Mouse (Mus musculus) frontal cortex, postnatal 36 days (tissue): Measurements from ENCODE around the gene Tpst2.
A peak's percentile ranks its signal among the peaks of the same experiment; 100 is the strongest.

ENCODE experiments used
- DNase-seq, 2 experiments: peaks; one replicate each; pipeline ENCODE4 v3.0.0; 2022; ENCODE audit warnings: low spot score in 2 of 2

Gene Tpst2

GRCm38 (mm10) chr5:112276267-112276873 lies at the start of gene Tpst2:
Tpst2 (plus strand) TSS chr5:112276691.
- peak; percentile 99 to 100 for DNase-seq

DNA sequence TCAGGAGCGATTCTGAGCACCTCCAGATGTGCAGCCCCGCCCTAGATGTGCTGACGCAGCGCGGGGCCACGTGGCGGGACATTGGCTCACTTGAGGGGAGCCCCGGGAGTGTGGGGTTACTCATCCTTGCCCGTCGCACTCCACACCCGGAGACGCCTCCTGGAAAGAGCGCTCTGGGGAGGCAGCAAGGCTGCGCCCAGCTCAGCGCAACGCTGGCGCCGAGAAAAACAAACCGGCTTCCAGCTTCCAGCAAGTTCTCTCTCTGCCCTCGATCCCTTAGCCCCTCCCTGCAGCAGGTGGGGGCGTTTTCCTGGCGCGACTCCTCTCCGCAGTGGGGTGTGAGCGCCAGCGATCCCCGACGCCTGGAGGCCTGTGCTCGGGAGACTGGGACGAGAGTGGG lies 49.1 kb upstream of the Tpst2 start:
- peak; percentile 69 to 76 for DNase-seq

DNA sequence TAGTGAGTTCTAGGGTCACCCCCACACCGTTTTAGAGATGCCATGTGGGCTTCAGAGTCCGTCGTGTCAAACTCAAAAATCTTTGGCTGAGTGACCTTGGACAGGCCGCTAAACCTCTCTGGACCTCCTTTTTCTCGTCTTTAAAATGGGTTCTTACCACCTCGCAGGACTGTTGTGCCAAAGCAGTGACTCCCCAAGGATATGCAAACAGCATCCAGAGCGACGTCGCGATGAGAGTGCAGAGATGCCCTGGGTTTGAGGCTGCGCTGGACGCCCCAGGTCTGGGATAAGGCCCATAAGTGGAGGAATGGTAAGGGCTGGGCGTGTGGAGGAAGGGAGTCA lies 48.6 kb upstream of the Tpst2 start:
- DNase-seq = no peak

GRCm38 (mm10) chr5:112228240-112229076 lies 48.0 kb upstream of the Tpst2 start:
- DNase-seq = peak; percentile 75 to 81

DNA sequence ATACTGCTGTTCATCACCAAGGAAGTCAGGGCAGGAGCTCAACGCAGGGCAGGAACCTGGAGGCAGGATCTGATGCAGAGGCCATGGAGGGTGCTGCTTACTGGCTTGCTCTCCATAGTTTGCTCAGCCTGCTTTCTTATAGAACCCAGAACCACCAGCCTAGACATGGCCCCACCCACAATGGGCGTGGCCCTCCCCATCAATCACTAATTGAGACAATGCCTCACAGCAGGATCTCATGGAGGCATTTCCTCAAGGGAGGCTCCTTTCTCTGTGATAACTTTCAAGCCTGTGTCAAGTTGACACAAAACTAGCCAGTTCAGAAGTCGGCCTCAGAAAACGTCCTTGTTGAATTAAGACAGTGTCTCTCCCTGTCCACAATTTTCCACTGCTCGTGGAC lies 40.7 kb upstream of the Tpst2 start:
- no peak for DNase-seq

DNA sequence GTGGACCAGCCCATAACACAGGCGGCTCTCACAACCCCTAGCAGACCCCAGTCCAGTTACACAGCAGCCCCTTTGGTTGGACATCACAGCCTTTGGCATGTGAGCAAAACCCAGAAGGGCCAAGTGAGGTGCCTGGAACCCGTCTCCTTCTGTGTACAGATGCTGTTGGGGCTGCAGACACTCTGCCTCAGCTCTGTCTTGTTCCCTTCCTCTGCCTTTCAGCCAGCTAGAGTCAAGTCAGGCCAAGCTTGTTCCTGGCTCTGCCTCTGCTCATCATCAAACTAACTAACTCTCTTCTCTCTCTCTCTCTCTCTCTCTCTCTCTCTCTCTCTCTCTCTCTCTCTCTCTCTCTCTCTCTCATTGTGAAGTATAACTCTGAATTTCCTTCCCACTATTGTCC lies 39.9 kb upstream of the Tpst2 start:
- DNase-seq = no peak

DNA sequence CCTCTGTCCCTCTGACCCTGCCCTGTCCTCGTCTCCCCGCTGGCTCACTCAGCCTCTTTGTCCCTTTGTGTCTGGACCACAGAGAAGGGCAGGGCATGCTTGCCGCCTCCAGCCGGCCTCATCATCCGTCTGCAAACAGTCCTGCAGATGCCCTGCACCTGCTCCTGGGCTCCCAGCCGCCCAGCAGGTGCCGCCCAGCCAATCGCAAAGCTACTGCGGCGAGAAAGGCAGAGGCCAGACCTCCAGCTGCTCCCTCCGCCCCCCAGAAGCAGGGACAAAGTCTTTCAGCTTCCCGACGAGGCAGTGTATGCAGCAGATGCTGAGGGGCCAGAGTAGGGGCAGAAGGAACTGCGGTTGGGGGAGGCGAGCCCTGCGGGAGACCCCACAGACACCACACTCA lies 39.1 kb upstream of the Tpst2 start:
- DNase-seq = no peak

- DNase-seq = no peak
Observed at GRCm38 (mm10) chr5:112237866-112238570, 38.5 kb upstream of the Tpst2 start.

DNA sequence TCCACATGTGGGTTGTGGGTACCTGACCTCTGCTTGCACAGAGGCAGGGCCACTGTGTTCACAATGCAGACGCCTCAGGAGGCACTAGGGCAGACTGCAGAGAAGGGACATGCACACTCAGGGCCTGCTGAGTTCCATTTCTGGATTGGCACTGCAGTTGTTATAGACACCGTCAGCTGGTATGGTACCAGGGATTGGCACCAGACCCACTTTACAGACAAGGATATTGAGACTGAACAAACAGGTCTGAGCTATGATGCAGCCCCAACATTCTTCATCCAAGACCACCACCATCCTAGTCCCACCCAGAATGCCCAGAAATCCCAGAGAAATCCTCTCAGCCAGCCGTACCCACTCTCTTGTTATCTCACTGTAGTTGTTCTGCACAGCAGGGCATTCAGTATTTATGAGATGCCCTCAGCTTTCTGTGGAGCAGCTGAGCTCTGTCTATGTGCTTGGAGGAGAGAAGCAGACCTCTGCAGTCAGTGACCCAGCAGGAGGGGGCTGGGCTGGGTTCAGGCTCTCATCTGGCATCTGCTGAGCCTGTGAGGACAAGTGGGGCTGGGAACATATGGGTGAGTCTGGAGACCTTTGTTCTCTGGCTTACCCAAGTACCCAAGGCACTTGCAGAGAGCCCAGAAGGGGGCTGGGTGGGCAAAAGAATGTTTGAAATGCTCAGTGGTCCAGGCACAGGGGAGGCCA lies 37.6 kb upstream of the Tpst2 start:
- no peak for DNase-seq

DNA sequence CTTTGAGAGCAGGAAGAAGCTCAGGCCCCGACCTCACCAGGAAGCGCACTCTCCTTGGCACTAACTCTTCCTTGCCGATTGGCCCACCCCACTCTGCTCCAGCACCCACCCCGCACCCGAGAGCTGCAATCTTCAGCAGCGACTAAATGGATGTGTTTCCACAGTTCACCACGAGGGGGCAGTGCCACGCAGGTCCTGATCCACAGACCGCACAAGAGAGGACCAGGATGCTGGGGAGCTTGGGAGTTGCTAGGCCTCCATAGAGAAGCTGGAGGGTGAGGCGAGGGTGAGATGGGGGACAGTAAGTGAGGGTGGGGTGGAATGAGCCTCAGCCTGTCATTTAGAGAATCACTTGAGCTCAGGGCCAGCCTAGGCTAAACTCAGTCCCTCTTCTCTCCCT lies 35.7 kb upstream of the Tpst2 start:
- DNase-seq = peak; percentile 92 to 93

DNA sequence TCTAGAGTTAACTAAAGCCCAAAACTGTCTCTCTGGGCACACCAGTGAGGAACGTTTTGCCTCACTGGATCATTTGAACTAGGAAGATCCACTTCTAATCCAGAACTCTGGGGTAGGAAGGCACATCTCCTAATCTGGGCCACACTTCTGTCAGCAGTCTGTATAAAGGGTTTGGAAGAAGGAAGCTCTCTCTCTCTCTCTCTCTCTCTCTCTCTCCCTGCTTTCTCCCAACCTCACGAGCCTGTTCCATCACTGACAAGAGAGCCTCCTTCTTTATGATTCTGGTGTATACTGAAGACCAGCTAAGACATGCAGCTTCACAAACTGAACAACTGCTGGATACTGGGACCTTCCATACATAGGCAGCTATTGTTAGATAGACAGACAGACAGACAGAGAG lies 34.6 kb upstream of the Tpst2 start:
- DNase-seq = no peak

DNA sequence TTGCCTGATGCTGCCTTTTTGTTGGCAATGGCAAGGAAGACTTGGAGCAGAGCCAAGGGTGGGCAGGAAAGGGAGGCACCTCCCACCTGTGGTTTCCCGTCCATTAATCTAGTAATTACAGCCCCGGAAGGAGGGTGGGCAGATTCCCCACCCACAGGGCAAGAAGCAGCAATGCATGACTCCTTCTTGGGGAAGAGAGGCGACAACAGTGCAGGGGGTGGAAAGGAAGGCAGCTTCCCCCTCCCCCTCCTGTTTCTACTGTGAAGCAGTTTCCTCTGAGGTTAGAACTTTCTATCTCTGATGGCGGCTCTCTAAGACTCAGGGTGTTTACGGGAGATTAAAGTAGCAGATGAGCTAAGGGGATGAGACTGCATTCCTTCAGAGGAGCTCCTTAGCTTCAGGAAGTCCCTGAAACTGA lies 34.1 kb upstream of the Tpst2 start:
- DNase-seq = no peak

GRCm38 (mm10) chr5:112243041-112243440 lies 33.5 kb upstream of the Tpst2 start:
- DNase-seq = no peak

DNA sequence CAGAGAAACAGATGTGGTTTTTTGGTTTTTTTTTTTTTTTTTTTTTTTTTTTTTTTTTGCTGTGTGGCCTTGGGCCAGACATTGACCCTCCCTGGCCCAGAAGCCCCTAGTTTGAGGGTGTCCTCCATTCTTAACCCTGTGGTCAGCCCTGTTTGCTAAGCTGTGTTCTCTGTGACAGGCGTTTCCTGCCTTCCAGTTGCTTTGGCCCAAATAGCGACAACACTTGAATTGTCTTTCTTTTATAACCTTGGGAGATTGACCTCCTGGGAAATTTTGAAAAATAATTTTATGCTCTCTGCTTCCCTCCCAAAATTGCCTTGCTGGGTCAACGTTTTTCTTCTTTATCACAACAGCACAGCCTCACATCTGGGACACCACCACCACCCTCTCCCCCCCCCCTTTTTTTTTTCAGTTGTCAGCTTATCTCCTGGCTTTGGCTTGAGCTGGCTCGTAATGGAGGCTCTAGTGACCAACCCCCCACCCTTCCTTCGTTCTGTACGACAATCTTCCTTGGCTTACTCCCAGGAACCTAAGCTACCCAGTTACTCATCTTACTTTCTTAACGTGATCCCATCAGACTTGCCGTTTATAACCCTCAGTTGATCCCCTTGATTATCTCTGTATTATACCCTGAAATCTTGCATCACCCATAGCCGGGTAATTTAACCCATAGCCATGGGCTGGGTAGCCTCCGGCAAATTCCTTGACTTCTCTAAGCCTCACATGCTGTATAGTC lies 32.8 kb upstream of the Tpst2 start:
- DNase-seq = no peak

- DNase-seq = no peak
Observed at GRCm38 (mm10) chr5:112244275-112244562, 32.3 kb upstream of the Tpst2 start.

- DNase-seq = no peak
Observed at GRCm38 (mm10) chr5:112244890-112245615, 31.4 kb upstream of the Tpst2 start.

GRCm38 (mm10) chr5:112247399-112247798 lies 29.1 kb upstream of the Tpst2 start:
- no peak for DNase-seq

- no peak for DNase-seq
Observed at GRCm38 (mm10) chr5:112249106-112249505, 27.4 kb upstream of the Tpst2 start.

DNA sequence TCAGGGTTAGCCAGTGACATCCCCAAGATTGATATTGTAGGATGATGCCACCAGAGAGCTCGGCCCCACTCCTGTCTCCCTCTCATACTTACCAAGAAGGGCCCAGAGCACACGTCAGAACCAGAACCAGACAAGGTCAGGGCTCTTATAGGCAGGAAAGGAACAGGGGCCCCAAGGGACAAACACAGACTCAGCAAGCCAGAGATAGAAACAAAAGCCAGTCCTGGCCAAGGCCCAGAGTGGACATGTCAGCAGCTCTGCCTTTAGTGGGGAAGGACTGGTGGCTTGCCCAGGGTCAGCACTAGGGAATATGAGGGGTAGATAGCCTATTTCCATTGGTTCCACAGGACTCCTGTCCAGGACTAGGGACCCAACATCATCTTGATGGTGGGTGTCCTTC lies 24.1 kb upstream of the Tpst2 start, which contains the start of gene Cryba4:
Gene Cryba4, minus strand, starts transcription at position 119 of the 400 bp plus-strand sequence.
- DNase-seq = no peak

DNA sequence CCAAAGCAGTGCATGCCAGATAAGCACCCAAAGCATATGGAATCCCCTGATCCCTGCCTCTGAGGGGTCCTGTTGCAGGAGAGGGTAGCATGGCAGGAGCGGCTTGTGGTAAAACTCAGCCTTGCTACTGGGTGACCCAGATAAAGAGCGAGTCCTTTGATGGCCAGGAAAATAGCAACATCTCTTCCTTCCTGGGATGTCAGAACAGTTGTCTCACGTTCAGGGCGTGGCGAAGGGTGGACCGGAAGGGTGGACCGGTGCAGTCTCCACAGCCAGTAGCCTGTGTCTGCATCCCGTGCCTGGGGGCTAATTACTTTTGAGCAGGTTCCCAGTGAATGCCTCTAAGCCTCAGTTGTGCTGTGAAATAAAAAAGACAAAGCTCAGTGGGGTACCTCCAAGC lies 23.3 kb upstream of the Tpst2 start:
- DNase-seq = no peak

DNA sequence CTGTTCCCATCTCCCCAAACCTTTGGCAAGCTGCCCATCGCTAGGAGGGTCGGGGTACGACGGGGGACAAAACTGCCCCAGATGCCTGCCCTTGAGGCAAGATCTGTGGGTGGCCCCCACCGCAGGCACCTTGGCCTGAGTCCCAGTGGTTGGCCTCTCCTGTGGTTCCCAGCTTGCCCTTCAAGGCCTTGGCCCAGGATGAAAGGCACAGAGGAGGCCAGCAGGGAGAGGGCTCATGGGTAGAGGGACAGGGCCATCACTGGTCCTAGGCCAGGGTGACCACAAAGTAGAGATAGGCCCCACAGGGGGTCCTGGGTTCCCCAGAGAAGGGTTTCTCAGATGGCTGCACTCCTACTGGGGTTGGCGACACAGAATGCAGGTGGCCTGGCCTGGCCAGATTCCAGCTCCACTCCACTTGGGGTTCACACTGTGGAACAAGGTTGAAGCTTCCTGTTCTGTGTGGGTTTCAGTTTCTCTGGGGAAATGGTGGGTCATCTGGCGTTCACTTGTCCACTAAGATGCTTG lies 22.1 kb upstream of the Tpst2 start:
- peak; percentile 54 to 70 for DNase-seq
